Mouse (Mus musculus) heart, adult 8-10 months (tissue): ENCODE data around the gene Polr3h. TPM values are rescaled to one million over a fixed set of nuclear protein-coding genes. Genes with fewer than 3 reads are reported as not detected.

Source experiments
- DNase-seq: peaks from one replicate; pipeline ENCODE4 v3.0.0; 2022; ENCODE audit warnings: low spot score
- total RNA-seq, 4 experiments: library from RNA; stranded (reverse); gene quantifications; 2 replicates each; pipeline ENCODE4 v1.2.4; 2022

Gene Polr3h
- total RNA-seq, 4 experiments from 2014 or later = 7.6 to 10.3 (median 9.6) TPM

- DNase-seq = peak; percentile 100
Observed at GRCm38 (mm10) chr15:81872262-81873136, 53.5 kb downstream of the Polr3h start, which contains the start of gene Aco2. Aco2 (plus strand) TSS chr15:81872309.

GRCm38 (mm10) chr15:81871604-81872261, 54.3 kb downstream of the Polr3h start, which contains the start of gene Phf5a:
Phf5a (minus strand) TSS chr15:81871911.
- peak; percentile 88 for DNase-seq

GRCm38 (mm10) chr15:81869985-81870384, 56.1 kb downstream of the Polr3h start:
- DNase-seq = no peak

GRCm38 (mm10) chr15:81864238-81864637, 61.8 kb downstream of the Polr3h start:
- no peak for DNase-seq

- DNase-seq = peak; percentile 53
Observed at GRCm38 (mm10) chr15:81860471-81861135, 65.4 kb downstream of the Polr3h start.

GRCm38 (mm10) chr15:81859330-81860255, 66.4 kb downstream of the Polr3h start:
- peak; percentile 96 for DNase-seq

- DNase-seq = peak; percentile 79
Observed at GRCm38 (mm10) chr15:81858517-81859329, 67.3 kb downstream of the Polr3h start, which contains the start of gene Tob2. Tob2 (minus strand) TSS chr15:81858796.

- peak; percentile 96 for DNase-seq
Observed at GRCm38 (mm10) chr15:81858138-81858516, 67.9 kb downstream of the Polr3h start.

GRCm38 (mm10) chr15:81857724-81858116, 68.3 kb downstream of the Polr3h start:
- peak; percentile 52 for DNase-seq

- DNase-seq = no peak
Observed at GRCm38 (mm10) chr15:81856938-81857723, 68.9 kb downstream of the Polr3h start.

GRCm38 (mm10) chr15:81856030-81856790, 69.8 kb downstream of the Polr3h start:
- DNase-seq = peak; percentile 88

GRCm38 (mm10) chr15:81853081-81853480, 73.0 kb downstream of the Polr3h start:
- DNase-seq = no peak

GRCm38 (mm10) chr15:81852411-81853000, 73.5 kb downstream of the Polr3h start:
- no peak for DNase-seq

- no peak for DNase-seq
Observed at GRCm38 (mm10) chr15:81851375-81851774, 74.7 kb downstream of the Polr3h start.

GRCm38 (mm10) chr15:81850718-81851117, 75.3 kb downstream of the Polr3h start:
- DNase-seq = no peak

- no peak for DNase-seq
Observed at GRCm38 (mm10) chr15:81849104-81849503, 76.9 kb downstream of the Polr3h start.

- DNase-seq = peak; percentile 66
Observed at GRCm38 (mm10) chr15:81848301-81848700, 77.7 kb downstream of the Polr3h start.

GRCm38 (mm10) chr15:81847861-81848260, 78.2 kb downstream of the Polr3h start:
- DNase-seq = no peak
